7 mouse cellular contexts compared by ENCODE assay signal in genomic region chr17:6424294-6424980, GRCm38 (mm10). TPM values are rescaled to one million over a fixed set of nuclear protein-coding genes. Genes with fewer than 3 reads are reported as not detected.
DNase-seq lines count a peak whose midpoint lies in the region; ATAC-seq and TF ChIP-seq lines count a peak whose summit lies in the region.
"Not testable (repeated sequence)": the region's sequence is repeated elsewhere in the genome, so short reads cannot be mapped to it uniquely, and the experiment has no call there.

No protein-coding gene starts in this region.

- DNase-seq in adrenal gland, adult 2 months: peak; percentile 33
- peak; percentile 15 for DNase-seq in heart, postnatal 0 days (ENCODE audit: low spot score)
- peak; percentile 24 for DNase-seq in ovary, postnatal 36 days (ENCODE audit: low spot score)
- DNase-seq in thymus, postnatal 10 days (ENCODE audit: low spot score in 2 of 2): peak; percentile 35 to 50

- H3K36me3 ChIP-seq in forebrain, embryonic 12.5 days (replicated peaks); heart, postnatal 0 days (replicated peaks; ENCODE audit: control insufficient read depth, insufficient read depth, low read length); intestine, postnatal 0 days (ENCODE audit: control insufficient read depth, insufficient read depth); liver, embryonic 16.5 days (ENCODE audit: control insufficient read depth, insufficient read depth): not testable (repeated sequence)

- 0 out of 2 replicates have a peak overlapping the region, but pooled peaks have one; percentile 32 for H3K27ac ChIP-seq in forebrain, embryonic 12.5 days
- H3K27ac ChIP-seq in heart, postnatal 0 days (ENCODE audit: low read depth): peak overlapping the region; percentile 59
- not testable (repeated sequence) for H3K27ac ChIP-seq in intestine, postnatal 0 days (ENCODE audit: low read depth, low read length); liver, embryonic 16.5 days (ENCODE audit: low read length)

- TF ChIP-seq EP300 in heart, postnatal 0 days (IDR thresholded peaks at IDR 0.05; ENCODE audit: low read depth): not testable (repeated sequence)

- ATAC-seq in forebrain, embryonic 12.5 days (ENCODE audit: low FRiP score): not testable (repeated sequence)
- ATAC-seq in heart, postnatal 0 days (ENCODE audit: insufficient read depth, low read depth): peak; percentile 72
- ATAC-seq in intestine, postnatal 0 days: peak; percentile 26; the same call in 1 of the 2 replicates
- peak; percentile 26; the same call in 1 of the 2 replicates for ATAC-seq in liver, embryonic 16.5 days (ENCODE audit: low read depth)

- TF ChIP-seq CTCF in heart, postnatal 0 days (IDR thresholded peaks at IDR 0.05; ENCODE audit: low read depth); intestine, postnatal 0 days (IDR thresholded peaks at IDR 0.05; ENCODE audit: low read depth): not testable (repeated sequence)

- not testable (repeated sequence) for H3K9ac ChIP-seq in forebrain, embryonic 12.5 days; heart, postnatal 0 days (replicated peaks; ENCODE audit: low read depth, low read length); intestine, postnatal 0 days (ENCODE audit: low read depth, low read length); liver, embryonic 16.5 days (ENCODE audit: low read depth, low read length)

- H3K27me3 ChIP-seq in forebrain, embryonic 12.5 days; heart, postnatal 0 days (ENCODE audit: control insufficient read depth, insufficient read depth, low read length); intestine, postnatal 0 days (replicated peaks; ENCODE audit: control insufficient read depth, insufficient read depth, low read length); liver, embryonic 16.5 days (ENCODE audit: control insufficient read depth, insufficient read depth, low read depth, low read length): not testable (repeated sequence)

- H3K4me1 ChIP-seq in forebrain, embryonic 12.5 days; heart, postnatal 0 days (ENCODE audit: control insufficient read depth, insufficient read depth); intestine, postnatal 0 days (replicated peaks; ENCODE audit: control insufficient read depth, insufficient read depth, low read length); liver, embryonic 16.5 days (ENCODE audit: control insufficient read depth, low read depth, low read length): not testable (repeated sequence)

- H3K4me3 ChIP-seq in forebrain, embryonic 12.5 days (replicated peaks); heart, postnatal 0 days (ENCODE audit: low read depth, low read length); intestine, postnatal 0 days (ENCODE audit: low read depth, low read length); liver, embryonic 16.5 days (ENCODE audit: low read depth, low read length): not testable (repeated sequence)

- 72% methylated on average over 12 of the region's 12 CpGs for WGBS in forebrain, embryonic 12.5 days
- 40% methylated on average over 11 of the region's 12 CpGs for WGBS in heart, postnatal 0 days
- 40% methylated on average over 11 of the region's 12 CpGs for WGBS in intestine, postnatal 0 days
- 53% methylated on average over 11 of the region's 12 CpGs for whole genome bisulfite sequencing in liver, embryonic 16.5 days (ENCODE audit: insufficient replicate concordance)

- not testable (repeated sequence) for H3K4me2 ChIP-seq in forebrain, embryonic 12.5 days; heart, postnatal 0 days (ENCODE audit: low read depth, low read length); intestine, postnatal 0 days (replicated peaks; ENCODE audit: low read depth); liver, embryonic 16.5 days (ENCODE audit: low read depth, low read length)

- not testable (repeated sequence) for H3K9me3 ChIP-seq in forebrain, embryonic 12.5 days; heart, postnatal 0 days (replicated peaks; ENCODE audit: control insufficient read depth, low read length); intestine, postnatal 0 days (ENCODE audit: control insufficient read depth); liver, embryonic 16.5 days (replicated peaks; ENCODE audit: control insufficient read depth, low read length)

RNA-seq across cellular contexts. Expression of gene Dynlt1b, which starts 5.5 kb away (rescaled TPM):
- total RNA-seq in adrenal gland, adult 2 months (2021): 100 to 1,000 TPM; 116 to 142 TPM
- 150 and 165 TPM in 2 replicates for polyA plus RNA-seq in adrenal gland, adult 2 months (2012; rRNA removed)
- 683 and 693 TPM in 2 replicates for polyA plus RNA-seq in forebrain, embryonic 12.5 days (2016; fragmentation: Nextera tagmentation; extraction: Ambion mirVana)
- total RNA-seq in heart, postnatal 0 days (2014; rRNA removed; ENCODE audit: low replicate concordance): 214 and 264 TPM in 2 replicates
- polyA plus RNA-seq in heart, postnatal 0 days (2015; fragmentation: Nextera tagmentation; extraction: Ambion mirVana): 558 and 559 TPM in 2 replicates
- polyA plus RNA-seq in intestine, postnatal 0 days (2015; fragmentation: Nextera tagmentation; extraction: Ambion mirVana): 725 and 769 TPM in 2 replicates
- 198 and 205 TPM in 2 replicates for polyA plus RNA-seq in liver, embryonic 16.5 days (2015; fragmentation: Nextera tagmentation; extraction: Ambion mirVana)
